Mouse (Mus musculus) embryonic facial prominence, embryonic 11.5 days (tissue): ENCODE measurements around the gene Adam26b. TPM values are rescaled to one million over a fixed set of nuclear protein-coding genes. Genes with fewer than 3 reads are reported as not detected.
"Not testable (repeated sequence)": the region's sequence is repeated elsewhere in the genome, so short reads cannot be mapped to it uniquely, and the experiment has no call there.

Experiments used
- ATAC-seq: fragments of 200-750 bp; cut with Nextera tagmentation; replicated peaks from 2 replicates; pipeline ENCODE4 v1.8.0; 2017; ENCODE audit warnings: low read depth; ENCODE audit not compliant: insufficient number of reproducible peaks, low FRiP score, low TSS enrichment
- DNase-seq: peaks from one replicate; pipeline ENCODE4 v3.0.0-alpha.2; 2015; ENCODE audit warnings: low spot score
- H3K27ac ChIP-seq: fragments of 300-500 bp; sonication (generic); replicated peaks from 2 replicates; pipeline ENCODE4 v1.5.1; 2014; ENCODE audit warnings: mild to moderate bottlenecking, low read depth, low read length, control low read depth
- H3K27me3 ChIP-seq: fragments of 300-500 bp; sonication (generic); 2 replicates; pipeline ENCODE4 v1.6.1; 2014; ENCODE audit warnings: mild to moderate bottlenecking, low read length, moderate library complexity, mixed read lengths; ENCODE audit not compliant: control insufficient read depth, insufficient read depth
- H3K36me3 ChIP-seq: fragments of 300-500 bp; sonication (generic); replicated peaks from 2 replicates; pipeline ENCODE4 v1.6.1; 2014; ENCODE audit warnings: low read depth, mild to moderate bottlenecking, low read length, moderate library complexity, mixed read lengths; ENCODE audit not compliant: control insufficient read depth, insufficient read depth
- H3K4me1 ChIP-seq: fragments of 300-500 bp; sonication (generic); 2 replicates; pipeline ENCODE4 v1.6.1; 2014; ENCODE audit warnings: low read length, mixed read lengths; ENCODE audit not compliant: control insufficient read depth, insufficient read depth
- H3K4me2 ChIP-seq: fragments of 300-500 bp; sonication (generic); 2 replicates; pipeline ENCODE4 v1.6.1; 2014; ENCODE audit warnings: low read depth, mild to moderate bottlenecking, control low read depth, low read length, moderate library complexity
- H3K4me3 ChIP-seq: fragments of 300-500 bp; sonication (generic); 2 replicates; pipeline ENCODE4 v1.5.1; 2014; ENCODE audit warnings: low read depth, low read length, control low read depth
- H3K9ac ChIP-seq: fragments of 300-500 bp; sonication (generic); replicated peaks from 2 replicates; pipeline ENCODE4 v1.6.1; 2014; ENCODE audit warnings: mild to moderate bottlenecking, control low read depth, low read length
- H3K9me3 ChIP-seq: fragments of 300-500 bp; sonication (generic); replicated peaks from 2 replicates; pipeline ENCODE4 v1.6.1; 2016; ENCODE audit warnings: mild to moderate bottlenecking, low read length, inconsistent platforms, mixed read lengths; ENCODE audit not compliant: control insufficient read depth
- WGBS: fragments of 180-500 bp; shearing (Covaris S2); extraction: QIAGEN DNeasy Blood & Tissue Kit; methylation state at CpG from one replicate; pipeline ENCODE4 v1.1.7; 2014; 5-methylcytosine and 5-hydroxymethylcytosine counted together
- polyA plus RNA-seq: library from polyadenylated mRNA; unstranded; fragments of >200 nt; fragmentation: Nextera tagmentation; extraction: Ambion mirVana; gene quantifications from 2 replicates; pipeline ENCODE4 v1.2.1, GENCODE M21; 2014

Gene Adam26b
- not detected in 2 replicates for polyA plus RNA-seq

GRCm38 (mm10) chr8:43528006-43528405, at the start of gene Adam26b:
TSS of gene Adam26b (minus strand) at chr8:43528106.
- not testable (repeated sequence) for DNase-seq, H3K27me3 ChIP-seq, H3K4me2 ChIP-seq, ATAC-seq, H3K36me3 ChIP-seq, H3K4me3 ChIP-seq, H3K27ac ChIP-seq, H3K9ac ChIP-seq, H3K4me1 ChIP-seq, H3K9me3 ChIP-seq

GRCm38 (mm10) chr8:43576607-43577006, 48.7 kb upstream of the Adam26b start, which contains the start of gene Adam26a:
TSS of gene Adam26a (minus strand) at chr8:43576707.
- H3K4me1 ChIP-seq, H3K4me3 ChIP-seq, H3K9ac ChIP-seq, H3K9me3 ChIP-seq, H3K27me3 ChIP-seq, H3K4me2 ChIP-seq, ATAC-seq, H3K36me3 ChIP-seq, DNase-seq, H3K27ac ChIP-seq: not testable (repeated sequence)
- WGBS: 99% methylated on average over 2 of the region's 2 CpGs

Other genes starting within 250 kb of the Adam26b start
- not detected in 2 replicates for gene Zfp42, start 221.1 kb downstream of the Adam26b start, polyA plus RNA-seq
- not detected in 2 replicates for gene Adam26a, start 48.6 kb upstream of the Adam26b start, polyA plus RNA-seq
- not detected in 2 replicates for gene Gm5346, start 99.2 kb upstream of the Adam26b start, polyA plus RNA-seq
- gene Adam34, start 181.9 kb upstream of the Adam26b start, polyA plus RNA-seq: not detected in 2 replicates